Mouse (Mus musculus): ENCODE data around the gene Upf3b.

- TF ChIP-seq POLR2AphosphoS2 (IDR thresholded peaks at IDR 0.05; ENCODE audit: low read length): no peak
- no peak for TF ChIP-seq RCOR1 (IDR thresholded peaks at IDR 0.05; ENCODE audit: low read depth, low read length)
- no peak for TF ChIP-seq NRF1 (IDR thresholded peaks at IDR 0.05; ENCODE audit: insufficient read depth, low read depth, low read length, poor library complexity, severe bottlenecking)
- TF ChIP-seq CTCF (IDR thresholded peaks at IDR 0.05 in 2 of 3, conservative IDR thresholded peaks at IDR 0.05 in 1 of 3; ENCODE audit: control insufficient read depth in 1 of 3, insufficient read depth in 1 of 3, low read depth in 2 of 3, low read length in 3 of 3, poor library complexity in 1 of 3, severe bottlenecking in 1 of 3): no peak
- TF ChIP-seq POLR2A (IDR thresholded peaks at IDR 0.05; ENCODE audit: control insufficient read depth in 1 of 2, insufficient read depth in 1 of 2, low read depth in 1 of 2, low read length in 2 of 2, poor library complexity in 1 of 2): no peak
- no peak for TF ChIP-seq USF1 (IDR thresholded peaks at IDR 0.05; ENCODE audit: low read depth, low read length)
- no peak for TF ChIP-seq BHLHE40 (IDR thresholded peaks at IDR 0.05; ENCODE audit: borderline replicate concordance, low read depth, low read length)
- no peak for TF ChIP-seq GATA1 (IDR thresholded peaks at IDR 0.05; ENCODE audit: low read depth, low read length)
- TF ChIP-seq HCFC1 (IDR thresholded peaks at IDR 0.05; ENCODE audit: low read depth, low read length): no peak
- TF ChIP-seq GABPA (IDR thresholded peaks at IDR 0.05; ENCODE audit: low read depth, low read length): no peak
- TF ChIP-seq MAFK (IDR thresholded peaks at IDR 0.05; ENCODE audit: borderline replicate concordance, low read depth, low read length): no peak
- no peak for TF ChIP-seq ETS1 (IDR thresholded peaks at IDR 0.05; ENCODE audit: low read depth, low read length)
Observed at GRCm38 (mm10) chrX:37067299-37067698, 42.8 kb downstream of the Upf3b start.
